Mouse (Mus musculus) brain, embryonic 14.5 days (tissue): Measurements from ENCODE around the gene Fam181b. TPM values are rescaled to one million over a fixed set of nuclear protein-coding genes. Genes with fewer than 3 reads are reported as not detected.

Experiments
- DNase-seq: peaks from one replicate; pipeline ENCODE4 v3.0.0-alpha.2; 2011; ENCODE audit warnings: low read depth
- CTCF ChIP-seq: fragments of 200-500 bp; IDR thresholded peaks from 2 replicates; pipeline ENCODE4 v1.5.1; 2012; ENCODE audit warnings: inconsistent platforms, mild to moderate bottlenecking, moderate library complexity, borderline replicate concordance; ENCODE audit not compliant: insufficient read depth, insufficient read length; ENCODE audit errors: extremely low read depth
- POLR2A ChIP-seq: fragments of 200-500 bp; IDR thresholded peaks from 2 replicates; pipeline ENCODE4 v1.6.1; 2012; ENCODE audit warnings: mild to moderate bottlenecking, inconsistent platforms, borderline replicate concordance; ENCODE audit not compliant: poor library complexity, insufficient read depth, insufficient read length, severe bottlenecking; ENCODE audit errors: extremely low read depth
- polyA plus RNA-seq: library from polyadenylated mRNA; depleted of rRNA; stranded (reverse); fragments of >200 nt; gene quantifications from 2 replicates; pipeline ENCODE4 v1.2.3, GENCODE M21; 2012; rRNA removed

Fam181b gene
- polyA plus RNA-seq, 1 experiment, result 29.7 TPM

DNA sequence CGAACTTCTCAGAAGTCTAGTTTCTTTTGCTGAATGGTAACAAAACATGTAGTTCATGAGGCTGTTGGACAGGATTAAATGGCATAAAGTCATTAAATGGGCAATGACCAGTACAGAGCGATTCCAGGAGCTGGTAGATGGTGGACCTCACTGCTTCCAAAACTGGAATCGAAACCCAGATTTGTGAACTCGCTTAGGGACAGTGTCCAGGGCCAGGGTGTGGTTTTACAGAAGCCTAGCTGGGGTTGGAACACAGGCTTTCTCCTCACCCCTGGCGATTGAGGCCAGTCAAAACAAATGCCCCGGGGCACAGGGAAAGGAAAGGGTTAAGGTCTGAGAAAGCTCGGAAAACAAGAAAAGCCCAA, 263 bp upstream of the Fam181b start:
- DNase-seq, result no peak

GRCm38 (mm10) chr7:93080731-93081430, 1.2 kb downstream of the Fam181b start:
- DNase-seq, result peak; percentile 51
- TF ChIP-seq CTCF (no peak), POLR2A (no peak)

More for the DNA sequence above, 263 bp upstream of the Fam181b start:
- TF ChIP-seq POLR2A (no peak), CTCF (no peak)

DNA sequence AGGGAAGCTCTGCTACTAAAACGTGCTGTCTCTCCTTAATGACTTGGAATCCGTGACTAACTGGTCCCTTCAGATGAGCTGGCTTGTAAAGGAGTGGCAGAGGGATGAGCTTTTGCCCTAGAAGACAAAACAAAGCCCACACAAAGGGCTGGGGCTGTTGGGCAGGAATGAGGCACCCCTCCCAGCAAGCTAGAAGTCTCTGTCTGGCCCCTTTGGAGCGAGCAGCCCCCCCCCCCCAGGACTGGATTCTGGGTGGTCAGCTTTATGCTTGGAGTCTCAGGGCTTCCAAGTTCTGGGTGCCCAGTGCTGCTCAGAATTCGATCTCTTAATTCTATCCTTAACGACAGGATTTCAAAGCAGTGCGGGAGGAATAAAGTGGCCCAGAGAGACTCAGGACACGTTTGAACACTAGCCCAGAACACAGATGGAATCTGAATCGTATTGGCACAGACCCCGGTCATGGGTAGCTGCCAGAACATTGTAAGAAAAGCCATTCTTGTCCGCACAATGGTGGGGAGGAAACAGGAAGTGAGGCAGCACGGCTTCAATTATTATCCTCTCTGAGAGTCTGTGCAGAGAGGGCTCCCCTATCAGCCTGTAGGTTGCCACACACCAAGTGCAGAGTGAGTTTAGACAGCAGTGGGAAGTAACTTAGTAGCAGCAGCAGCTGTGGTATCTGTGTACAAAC, 13.8 kb downstream of the Fam181b start:
- TF ChIP-seq CTCF (peak; percentile 14; the same call in 1 of the 2 replicates), POLR2A (no peak)
- DNase-seq, result peak; percentile 96

DNA sequence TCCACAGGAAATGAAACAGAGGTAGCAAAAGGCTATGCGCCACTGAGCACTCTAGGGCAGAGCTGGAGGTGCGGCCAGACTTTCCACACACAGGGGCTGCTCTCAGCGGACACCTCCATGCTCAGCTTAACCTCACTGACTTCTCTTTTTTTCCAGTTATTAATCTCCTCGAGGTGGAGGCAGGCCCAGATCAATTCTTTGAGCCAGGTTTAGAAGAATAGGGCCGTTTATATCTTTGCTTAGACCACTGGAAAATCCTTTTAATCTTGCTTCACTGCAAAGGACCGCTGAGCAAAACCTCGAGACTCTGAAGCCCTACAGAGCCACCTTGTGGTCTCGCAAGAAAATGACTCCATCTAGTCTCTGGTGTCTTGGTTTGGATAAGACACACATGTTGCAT, 15.8 kb downstream of the Fam181b start:
- DNase-seq, result peak; percentile 93

GRCm38 (mm10) chr7:93104776-93105340, 25.2 kb downstream of the Fam181b start:
- TF ChIP-seq CTCF, result no peak
- TF ChIP-seq POLR2A, result no peak

More for the DNA sequence above, 15.8 kb downstream of the Fam181b start:
- TF ChIP-seq POLR2A, result no peak
- peak; percentile 81; the same call in 1 of the 2 replicates for TF ChIP-seq CTCF

DNA sequence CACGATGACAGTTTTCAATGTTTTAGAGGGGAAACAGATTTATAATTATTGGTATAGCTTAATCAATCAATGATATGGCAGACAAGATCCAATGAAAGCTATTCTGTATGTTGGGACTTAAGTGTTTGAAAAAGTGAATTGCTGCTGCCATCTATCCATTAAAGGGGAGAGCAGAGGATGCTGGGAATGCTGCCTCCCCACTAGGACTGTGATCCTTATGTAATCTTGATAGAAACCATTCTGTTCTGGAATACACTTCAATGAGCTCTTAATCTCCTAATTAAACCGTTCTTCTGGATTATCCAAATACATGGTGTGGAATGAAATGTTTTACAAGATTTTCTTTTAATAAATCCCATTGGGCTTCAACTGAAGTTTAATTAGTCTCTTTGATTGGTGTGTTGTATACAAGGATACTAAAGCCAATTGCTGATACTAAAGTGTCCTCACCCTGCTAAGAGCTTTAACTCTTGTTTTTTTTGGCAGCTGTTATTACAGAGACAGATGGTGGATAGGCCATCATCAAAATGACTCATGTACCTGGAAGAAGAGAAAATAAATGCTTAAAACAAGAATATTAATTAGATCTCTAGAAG, 30.8 kb downstream of the Fam181b start:
- DNase-seq, result peak; percentile 60

More at GRCm38 (mm10) chr7:93104776-93105340, 25.2 kb downstream of the Fam181b start:
- peak; percentile 51 for DNase-seq

DNA sequence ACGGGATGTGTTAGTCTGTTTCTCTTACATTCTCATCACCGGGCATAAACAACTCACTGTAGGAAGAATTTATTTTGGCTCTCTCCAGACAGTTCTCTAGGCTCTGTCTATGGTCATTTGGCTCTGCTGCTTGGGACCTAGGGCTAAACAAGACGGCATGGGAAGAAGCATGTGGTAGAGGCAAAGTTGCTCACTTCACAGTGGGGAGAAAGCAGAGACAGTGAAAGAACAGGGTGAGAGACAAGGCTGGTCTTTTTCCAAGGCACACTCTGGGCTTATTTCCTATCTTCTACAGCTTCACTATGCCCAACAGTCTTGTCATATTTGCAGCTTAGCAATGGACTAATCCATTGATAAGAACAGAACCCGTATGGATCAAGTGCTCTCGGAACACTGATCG, 31.4 kb downstream of the Fam181b start:
- peak; percentile 18 for DNase-seq
- TF ChIP-seq CTCF (no peak), POLR2A (no peak)

More for the DNA sequence above, 30.8 kb downstream of the Fam181b start:
- TF ChIP-seq POLR2A, result no peak
- TF ChIP-seq CTCF, result no peak

- TF ChIP-seq CTCF, result no peak
- TF ChIP-seq POLR2A, result no peak
- DNase-seq, result peak; percentile 49
Measured at GRCm38 (mm10) chr7:93117561-93117960, 37.9 kb downstream of the Fam181b start.

DNA sequence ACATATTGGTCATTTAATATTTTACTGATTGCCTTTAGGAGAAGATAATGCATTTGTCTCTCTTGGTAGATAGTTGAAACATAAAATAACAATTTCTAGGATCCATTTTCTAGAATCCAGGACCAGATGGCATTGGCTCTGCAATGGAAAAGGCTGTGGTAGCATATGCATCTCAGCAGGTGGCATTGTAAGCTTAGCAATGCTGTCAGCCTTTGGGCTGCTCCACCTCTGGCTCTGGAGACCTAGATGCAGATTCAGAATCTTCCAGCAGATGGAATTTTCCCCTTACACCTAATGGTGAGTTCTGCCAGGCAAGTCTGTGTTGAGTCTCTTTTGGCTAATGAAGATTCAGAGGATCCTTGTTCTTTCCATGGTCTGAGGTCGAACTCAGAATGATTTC, 44.3 kb downstream of the Fam181b start:
- peak; percentile 51 for DNase-seq
- TF ChIP-seq POLR2A (no peak), CTCF (peak; percentile 26; the same call in 1 of the 2 replicates)

Other genes with a start within 250 kb of the Fam181b start
- 2.6 and 3.5 TPM in 2 replicates for gene Ddias, start 205.6 kb upstream of the Fam181b start, polyA plus RNA-seq
- 14.4 and 20.3 TPM in 2 replicates for gene Prcp, start 205.4 kb upstream of the Fam181b start, polyA plus RNA-seq